8 mouse cellular contexts compared by ENCODE assay signal in the genomic region with DNA sequence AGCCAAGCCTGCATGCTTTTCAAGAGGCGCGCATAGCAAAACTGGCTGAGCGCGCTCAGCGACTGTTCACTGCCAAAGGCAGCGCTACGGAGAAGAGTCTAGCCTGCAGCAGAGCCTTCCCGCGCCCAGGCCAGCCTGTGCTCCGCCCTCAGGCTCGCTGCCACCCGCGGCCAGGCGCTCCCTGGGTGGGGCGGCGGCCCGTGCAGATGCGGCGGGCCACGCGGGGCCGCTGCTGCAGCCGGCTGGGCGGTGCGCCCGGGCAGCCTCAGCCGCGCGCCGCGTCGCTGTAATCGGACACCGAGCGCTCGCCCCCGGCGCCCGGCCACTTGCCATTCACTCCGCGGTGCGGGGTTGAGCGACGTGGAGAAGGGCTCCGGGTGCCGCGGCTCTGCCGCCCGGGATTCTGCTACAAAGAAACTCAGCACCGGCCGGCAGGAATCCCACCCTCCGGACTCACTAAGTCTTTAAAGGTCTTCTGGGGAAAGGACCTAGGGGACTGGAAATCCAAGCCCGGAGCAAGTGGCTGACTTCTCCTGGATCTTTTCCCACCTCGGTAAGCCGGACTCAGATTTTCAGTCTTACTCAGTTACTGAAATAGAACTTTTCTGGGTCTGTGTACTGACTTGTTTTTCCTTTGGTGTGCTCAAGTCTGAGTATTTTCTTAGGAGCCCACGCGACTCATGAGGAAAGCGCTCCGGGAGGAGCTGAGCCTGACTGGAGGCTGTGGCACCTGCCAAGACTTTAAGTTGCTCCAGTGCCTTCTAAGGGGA. TPM values are rescaled to one million over a fixed set of nuclear protein-coding genes. Genes with fewer than 3 reads are reported as not detected.
DNase-seq lines count a peak whose midpoint lies in the region; ATAC-seq and TF ChIP-seq lines count a peak whose summit lies in the region.

No protein-coding gene starts in this region.

- H3K27me3 ChIP-seq in heart, embryonic 11.5 days (ENCODE audit: control insufficient read depth, insufficient read depth, low read length), result no peaks in the 10 kb centered on the region
- H3K27me3 ChIP-seq in kidney, embryonic 14.5 days (ENCODE audit: control insufficient read depth, insufficient read depth, low read length), result no peaks in the 10 kb centered on the region
- peaks cover 35% of the 10 kb centered on the region for H3K27me3 ChIP-seq in liver, embryonic 13.5 days

- H3K36me3 ChIP-seq in heart, embryonic 11.5 days (ENCODE audit: control insufficient read depth, insufficient read depth, low read length), result no peaks in the 10 kb centered on the region
- H3K36me3 ChIP-seq in kidney, embryonic 14.5 days (ENCODE audit: control insufficient read depth, insufficient read depth, low read length), result no peaks in the 10 kb centered on the region; the same call in 1 of the 2 replicates
- no peaks in the 10 kb centered on the region for H3K36me3 ChIP-seq in liver, embryonic 13.5 days

- peak; percentile 69; the same call in 1 of the 2 replicates for ATAC-seq in erythroid progenitor cell, adult 5-6 weeks (replicated peaks; ENCODE audit: low FRiP score, poor library complexity, severe bottlenecking)
- peak; percentile 88 for ATAC-seq in heart, embryonic 11.5 days (replicated peaks; ENCODE audit: insufficient number of reproducible peaks, low FRiP score, low TSS enrichment)
- ATAC-seq in kidney, embryonic 14.5 days (ENCODE audit: low FRiP score, low TSS enrichment), result peak; percentile 95
- peak; percentile 63; the same call in 1 of the 2 replicates for ATAC-seq in liver, embryonic 13.5 days (ENCODE audit: low read depth)

- H3K4me1 ChIP-seq in heart, embryonic 11.5 days (ENCODE audit: control insufficient read depth, insufficient read depth, low read length), result no peaks in the 10 kb centered on the region
- no peaks in the 10 kb centered on the region for H3K4me1 ChIP-seq in kidney, embryonic 14.5 days (ENCODE audit: control insufficient read depth, insufficient read depth, low read length)
- H3K4me1 ChIP-seq in liver, embryonic 13.5 days (replicated peaks), result no peaks in the 10 kb centered on the region

- DNase-seq in layer of hippocampus, adult 2 months (ENCODE audit: low spot score in 2 of 2), result peak in 1 of 2 experiments; percentile 36
- DNase-seq in layer of hippocampus, adult 9-11 months, result no peak
- DNase-seq in liver, embryonic 13.5 days, result no peak
- peak; percentile 85 for DNase-seq in neural tube, embryonic 10.5 days (ENCODE audit: extremely low spot score, low spot score)
- peak; percentile 2 for DNase-seq in thymus, postnatal 14 days

- under 1% methylated on average over 58 of the region's 59 CpGs for WGBS in heart, embryonic 11.5 days (ENCODE audit: insufficient replicate concordance)
- WGBS in kidney, embryonic 14.5 days, result under 1% methylated on average over 59 of the region's 59 CpGs
- 2% methylated on average over 59 of the region's 59 CpGs for WGBS in liver, embryonic 13.5 days (ENCODE audit: insufficient replicate concordance)

- H3K4me2 ChIP-seq in heart, embryonic 11.5 days, result peak overlapping the region; percentile 82
- H3K4me2 ChIP-seq in kidney, embryonic 14.5 days (replicated peaks; ENCODE audit: low read depth, low read length), result peak overlapping the region; percentile 67
- H3K4me2 ChIP-seq in liver, embryonic 13.5 days, result peak overlapping the region; percentile 58

- no peak for TF ChIP-seq CTCF in layer of hippocampus, adult 2 months (conservative IDR thresholded peaks at IDR 0.05)

- no peaks in the 10 kb centered on the region for H3K9me3 ChIP-seq in heart, embryonic 11.5 days (replicated peaks; ENCODE audit: control insufficient read depth, low read length)
- no peaks in the 10 kb centered on the region for H3K9me3 ChIP-seq in kidney, embryonic 14.5 days (ENCODE audit: control insufficient read depth, low read length)
- no peaks in the 10 kb centered on the region for H3K9me3 ChIP-seq in liver, embryonic 13.5 days (replicated peaks)

- peak overlapping the region; percentile 71; the same call in 1 of the 2 replicates for H3K27ac ChIP-seq in layer of hippocampus, adult 2 months
- peak overlapping the region; percentile 69 for H3K27ac ChIP-seq in heart, embryonic 11.5 days (ENCODE audit: low read depth, low read length)
- peak overlapping the region; percentile 95 for H3K27ac ChIP-seq in kidney, embryonic 14.5 days (ENCODE audit: low read depth, low read length)
- H3K27ac ChIP-seq in liver, embryonic 13.5 days, result no peak overlapping the region

- peak overlapping the region; percentile 66 for H3K9ac ChIP-seq in heart, embryonic 11.5 days (ENCODE audit: low read depth, low read length)
- peak overlapping the region; percentile 65 for H3K9ac ChIP-seq in kidney, embryonic 14.5 days (ENCODE audit: low read depth, low read length)
- H3K9ac ChIP-seq in liver, embryonic 13.5 days, result no peak overlapping the region

- peak overlapping the region; percentile 69 for H3K4me3 ChIP-seq in layer of hippocampus, adult 2 months
- peak overlapping the region; percentile 55 for H3K4me3 ChIP-seq in heart, embryonic 11.5 days (ENCODE audit: low read depth, low read length)
- H3K4me3 ChIP-seq in kidney, embryonic 14.5 days (ENCODE audit: low read length), result peak overlapping the region; percentile 68
- H3K4me3 ChIP-seq in liver, embryonic 13.5 days (replicated peaks), result peak overlapping the region; percentile 51

RNA-seq across cellular contexts. Expression of a gene that starts 0.5 kb away (rescaled TPM):
- total RNA-seq in layer of hippocampus, adult 2 months (2021), result 10 to 100 TPM; 17.1 to 19.7 TPM
- not detected in 2 replicates for total RNA-seq in erythroid progenitor cell, adult 5-6 weeks (2015; ENCODE audit: low replicate concordance)
- total RNA-seq in erythroid progenitor cell, adult 5-6 weeks (2017; ENCODE audit: low replicate concordance), result not detected in 2 replicates
- polyA plus RNA-seq in heart, embryonic 11.5 days (2014; fragmentation: Nextera tagmentation; extraction: Ambion mirVana), result 30.3 and 33.7 TPM in 2 replicates
- polyA plus RNA-seq in kidney, embryonic 14.5 days (2014; fragmentation: Nextera tagmentation; extraction: Ambion mirVana), result 69.5 and 103 TPM in 2 replicates
- 0.50 and 1.3 TPM in 2 replicates for polyA plus RNA-seq in liver, embryonic 13.5 days (2015; fragmentation: Nextera tagmentation; extraction: Ambion mirVana)

Comparison
In these comparisons a context has a peak if more than half of its experiments do, and no peak if none do; other contexts are left out.
1. DNase-seq: peak in neural tube, embryonic 10.5 days (single experiment) and thymus, postnatal 14 days (single experiment); none in layer of hippocampus, adult 9-11 months (single experiment) and liver, embryonic 13.5 days (single experiment).
2. RNA of a gene that starts 0.5 kb away (polyA plus RNA-seq): 69.5 to 103 TPM in kidney, embryonic 14.5 days and 30.3 to 33.7 TPM in heart, embryonic 11.5 days; 0.50 to 1.3 TPM in liver, embryonic 13.5 days; every median in the first group is over 10 times any median in the second.
3. Peak in every context shown above with its lines, with median percentiles within 50 percentile points of each other: H3K4me3 ChIP-seq, ATAC-seq and H3K4me2 ChIP-seq.